Mouse (Mus musculus) G1E (cell line): ENCODE measurements around the gene Rab23.

Source experiments
- CTCF ChIP-seq: IDR thresholded peaks from 2 replicates; pipeline ENCODE4 v1.5.1; 2012; ENCODE audit warnings: low read depth, low read length, inconsistent platforms, mixed read lengths
- GATA1 ChIP-seq: IDR thresholded peaks from 2 replicates; pipeline ENCODE4 v1.6.1; 2012; ENCODE audit warnings: borderline replicate concordance, low read length, inconsistent platforms, mixed read lengths

DNA sequence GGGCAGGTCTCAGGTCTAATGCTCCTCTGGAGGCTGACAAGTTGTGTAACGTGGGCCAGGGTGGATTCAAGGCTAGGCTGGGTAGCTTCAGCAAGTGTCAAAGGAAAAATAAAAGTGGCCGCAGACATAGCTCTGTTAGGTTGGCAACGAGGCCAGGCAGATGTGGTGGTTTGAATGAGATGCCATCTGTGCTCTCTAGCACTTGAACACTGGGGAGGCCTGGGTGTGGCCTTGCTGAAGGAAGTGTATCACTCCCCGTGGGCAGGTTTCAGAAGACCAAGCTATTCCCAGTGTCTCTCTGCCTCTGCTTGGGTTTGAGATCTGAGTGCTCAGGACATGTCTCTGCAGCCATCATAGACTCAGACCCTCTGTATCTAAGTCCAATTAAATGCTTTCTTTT, 38.8 kb downstream of the Rab23 start:
- TF ChIP-seq CTCF (no peak), GATA1 (no peak)
